Mouse (Mus musculus): ENCODE measurements at regions not wholly inside any gene's neighbourhood (a gene's known extent, or its start where the extent isn't known, plus 50 kb on each side); places are given as distances from the start of the nearest gene placed in this dataset.

- DNase-seq, result no peak
These were observed 58.2 kb upstream of the Tle4 start for GRCm38 (mm10) chr19:14656022-14656388.

- no peak for DNase-seq
These were observed 57.6 kb upstream of the Tle4 start for GRCm38 (mm10) chr19:14655302-14656021.

All from kidney, adult 8-10 months (tissue).